Mouse (Mus musculus) hindbrain, embryonic 15.5 days (tissue): ENCODE measurements at regions not wholly inside any gene's neighbourhood (a gene's known extent, or its start where the extent isn't known, plus 50 kb on each side); places are given as distances from the start of the nearest gene placed in this dataset.
"Not testable (repeated sequence)": the region's sequence is repeated elsewhere in the genome, so short reads cannot be mapped to it uniquely, and the experiment has no call there.

Experiments used
- ATAC-seq: fragments of 200-750 bp; cut with Nextera tagmentation; 2 replicates; pipeline ENCODE4 v1.8.0; 2017; ENCODE audit warnings: low read depth, moderate number of reproducible peaks, moderate TSS enrichment; ENCODE audit not compliant: low FRiP score
- H3K27ac ChIP-seq: fragments of 300-500 bp; sonication (generic); replicated peaks from 2 replicates; pipeline ENCODE4 v1.5.1; 2015; ENCODE audit warnings: mild to moderate bottlenecking, inconsistent platforms
- H3K27me3 ChIP-seq: fragments of 300-500 bp; sonication (generic); 2 replicates; pipeline ENCODE4 v1.6.1; 2015; ENCODE audit warnings: control low read depth, inconsistent platforms
- H3K36me3 ChIP-seq: fragments of 300-500 bp; sonication (generic); 2 replicates; pipeline ENCODE4 v1.6.1; 2015; ENCODE audit warnings: control low read depth, inconsistent platforms
- H3K4me1 ChIP-seq: fragments of 300-500 bp; sonication (generic); replicated peaks from 2 replicates; pipeline ENCODE4 v1.6.1; 2015; ENCODE audit warnings: control low read depth, inconsistent platforms
- H3K4me2 ChIP-seq: fragments of 300-500 bp; sonication (generic); 2 replicates; pipeline ENCODE4 v1.6.1; 2015; ENCODE audit warnings: moderate library complexity, mild to moderate bottlenecking, inconsistent platforms
- H3K4me3 ChIP-seq: fragments of 300-500 bp; sonication (generic); 2 replicates; pipeline ENCODE4 v1.5.1; 2015; ENCODE audit warnings: mild to moderate bottlenecking, inconsistent platforms
- H3K9ac ChIP-seq: fragments of 300-500 bp; sonication (generic); 2 replicates; pipeline ENCODE4 v1.6.1; 2015; ENCODE audit warnings: inconsistent platforms
- H3K9me3 ChIP-seq: fragments of 300-500 bp; sonication (generic); 2 replicates; pipeline ENCODE4 v1.6.1; 2016; ENCODE audit warnings: control low read depth, inconsistent platforms
- WGBS: fragments of 180-500 bp; shearing (Covaris S2); methylation state at CpG from one replicate; pipeline ENCODE4 v1.1.7; 2015; 5-methylcytosine and 5-hydroxymethylcytosine counted together

- no peaks in the 10 kb centered on the region for H3K27me3 ChIP-seq
- H3K27ac ChIP-seq: no peak overlapping the region
- 75% methylated on average over 1 of the region's 1 CpGs for WGBS
Measured at GRCm38 (mm10) chr2:98263641-98264040, 398.4 kb upstream of the Gm10801 start.

GRCm38 (mm10) chr2:98269562-98269961, 392.5 kb upstream of the Gm10801 start:
- H3K27me3 ChIP-seq: no peaks in the 10 kb centered on the region
- WGBS: 40% methylated on average over 1 of the region's 1 CpGs
- no peak for ATAC-seq

More at GRCm38 (mm10) chr2:98263641-98264040, 398.4 kb upstream of the Gm10801 start:
- Histone ChIP-seq H3K4me3 (no peak overlapping the region), H3K4me1 (no peaks in the 10 kb centered on the region), H3K9me3 (no peaks in the 10 kb centered on the region), H3K4me2 (no peak overlapping the region), H3K36me3 (no peaks in the 10 kb centered on the region), H3K9ac (no peak overlapping the region)
- no peak for ATAC-seq

GRCm38 (mm10) chr2:98286796-98287352, 375.2 kb upstream of the Gm10801 start:
- Histone ChIP-seq H3K9me3 (no peaks in the 10 kb centered on the region), H3K27ac (no peak overlapping the region), H3K36me3 (no peaks in the 10 kb centered on the region), H3K4me3 (no peak overlapping the region), H3K4me1 (no peaks in the 10 kb centered on the region), H3K27me3 (no peaks in the 10 kb centered on the region), H3K9ac (no peak overlapping the region), H3K4me2 (no peak overlapping the region)
- no peak for ATAC-seq
- WGBS: 94% methylated on average over 3 of the region's 3 CpGs

More at GRCm38 (mm10) chr2:98269562-98269961, 392.5 kb upstream of the Gm10801 start:
- Histone ChIP-seq H3K9ac (no peak overlapping the region), H3K36me3 (no peaks in the 10 kb centered on the region), H3K27ac (no peak overlapping the region), H3K9me3 (no peaks in the 10 kb centered on the region), H3K4me3 (no peak overlapping the region), H3K4me2 (no peak overlapping the region), H3K4me1 (no peaks in the 10 kb centered on the region)

GRCm38 (mm10) chr2:98330025-98330424, 332.0 kb upstream of the Gm10801 start:
- not testable (repeated sequence) for H3K36me3 ChIP-seq, ATAC-seq, H3K4me2 ChIP-seq, H3K27me3 ChIP-seq, H3K27ac ChIP-seq, H3K9me3 ChIP-seq, H3K4me3 ChIP-seq, H3K9ac ChIP-seq, H3K4me1 ChIP-seq
- 89% methylated on average over 13 of the region's 13 CpGs for WGBS

- Histone ChIP-seq H3K36me3 (no peaks in the 10 kb centered on the region), H3K9ac (no peak overlapping the region), H3K27me3 (no peaks in the 10 kb centered on the region), H3K27ac (no peak overlapping the region), H3K4me1 (no peaks in the 10 kb centered on the region), H3K9me3 (no peaks in the 10 kb centered on the region), H3K4me3 (no peak overlapping the region), H3K4me2 (no peak overlapping the region)
- 66% methylated on average over 2 of the region's 2 CpGs for WGBS
- peak; percentile 83 for ATAC-seq
Measured at GRCm38 (mm10) chr2:98354200-98354599, 307.8 kb upstream of the Gm10801 start.

GRCm38 (mm10) chr2:98379211-98379610, 282.8 kb upstream of the Gm10801 start:
- H3K4me3 ChIP-seq: no peak overlapping the region
- no peaks in the 10 kb centered on the region for H3K36me3 ChIP-seq
- no peak overlapping the region for H3K27ac ChIP-seq
- no peaks in the 10 kb centered on the region for H3K4me1 ChIP-seq
- no peak overlapping the region for H3K4me2 ChIP-seq
- H3K9ac ChIP-seq: no peak overlapping the region
- WGBS: 81% methylated on average over 1 of the region's 1 CpGs
- no peaks in the 10 kb centered on the region for H3K9me3 ChIP-seq
- H3K27me3 ChIP-seq: no peaks in the 10 kb centered on the region
- ATAC-seq: no peak
